Mouse (Mus musculus) CH12.LX (cell line): ENCODE measurements around the gene Arid5b.

Source experiments
- CHD2 ChIP-seq: IDR thresholded peaks from 2 replicates; pipeline ENCODE4 v1.6.1; 2011; ENCODE audit warnings: low read length, improper control_type of control experiment
- CTCF ChIP-seq, 2 experiments: IDR thresholded peaks in 1 of 2; conservative IDR thresholded peaks in 1 of 2; 2 replicates each; pipeline ENCODE4 v1.5.1; 2011 to 2012; ENCODE audit warnings: low read depth in 2 of 2, low read length in 2 of 2, improper control_type of control experiment in 1 of 2, inconsistent platforms in 1 of 2, mild to moderate bottlenecking in 1 of 2, moderate library complexity in 1 of 2
- HCFC1 ChIP-seq: IDR thresholded peaks from 2 replicates; pipeline ENCODE4 v1.6.1; 2012; ENCODE audit warnings: low read depth, mild to moderate bottlenecking, inconsistent platforms, low read length, improper control_type of control experiment
- IRF4 ChIP-seq: IDR thresholded peaks from 2 replicates; pipeline ENCODE4 v1.6.1; 2014; ENCODE audit warnings: low read depth, mild to moderate bottlenecking, inconsistent platforms, low read length, improper control_type of control experiment
- JUND ChIP-seq: conservative IDR thresholded peaks from 2 replicates; pipeline ENCODE4 v1.6.1; 2011; ENCODE audit warnings: low read depth, low read length, improper control_type of control experiment
- KAT2A ChIP-seq: IDR thresholded peaks from 2 replicates; pipeline ENCODE4 v1.6.1; 2012; ENCODE audit warnings: low read length, improper control_type of control experiment, inconsistent platforms; ENCODE audit not compliant: insufficient replicate concordance
- MEF2A ChIP-seq: IDR thresholded peaks from 2 replicates; pipeline ENCODE4 v1.6.1; 2014; ENCODE audit warnings: low read depth, mild to moderate bottlenecking, inconsistent platforms, low read length, improper control_type of control experiment, borderline replicate concordance
- POLR2A ChIP-seq: IDR thresholded peaks from 2 replicates; pipeline ENCODE4 v1.6.1; 2011; ENCODE audit warnings: low read depth, mild to moderate bottlenecking, improper control_type of control experiment, low read length
- ZMIZ1 ChIP-seq: IDR thresholded peaks from 2 replicates; pipeline ENCODE4 v1.6.1; 2012; ENCODE audit warnings: low read depth, mild to moderate bottlenecking, inconsistent platforms, low read length, improper control_type of control experiment

GRCm38 (mm10) chr10:68157511-68157910 lies 121.0 kb downstream of the Arid5b start:
- no peak for TF ChIP-seq IRF4
- TF ChIP-seq KAT2A = no peak
- TF ChIP-seq CTCF (conservative IDR thresholded peaks at IDR 0.05 in 1 of 2, IDR thresholded peaks at IDR 0.05 in 1 of 2; ENCODE audit: low read depth in 2 of 2, low read length in 2 of 2) = no peak
- no peak for TF ChIP-seq POLR2A
- TF ChIP-seq MEF2A = no peak
- no peak for TF ChIP-seq HCFC1
- no peak for TF ChIP-seq JUND
- no peak for TF ChIP-seq CHD2
- no peak for TF ChIP-seq ZMIZ1
